Mouse (Mus musculus) megakaryocyte progenitor cell, adult 5-6 weeks (primary cell): ENCODE results near the gene Pcsk7. TPM values are rescaled to one million over a fixed set of nuclear protein-coding genes. Genes with fewer than 3 reads are reported as not detected.

Experiments
- ATAC-seq: replicated peaks from 2 replicates; pipeline ENCODE4 v1.8.0; 2016; ENCODE audit warnings: mild to moderate bottlenecking, moderate TSS enrichment, inconsistent platforms; ENCODE audit not compliant: poor library complexity
- total RNA-seq, 2 experiments: library from RNA; stranded (forward) in 1 of 2; stranded (reverse) in 1 of 2; fragments of 157-497, 149-512 nt in 1 of 2; fragments of 200-1000 nt in 1 of 2; gene quantifications; 2 replicates each; pipeline versions ENCODE4 v1.2.3 to v1.2.4; 2015 to 2017

The Pcsk7 gene
- total RNA-seq (2015): 8.5 and 9.6 TPM in 2 replicates
- 11.2 and 14.4 TPM in 2 replicates for total RNA-seq (2017)

DNA sequence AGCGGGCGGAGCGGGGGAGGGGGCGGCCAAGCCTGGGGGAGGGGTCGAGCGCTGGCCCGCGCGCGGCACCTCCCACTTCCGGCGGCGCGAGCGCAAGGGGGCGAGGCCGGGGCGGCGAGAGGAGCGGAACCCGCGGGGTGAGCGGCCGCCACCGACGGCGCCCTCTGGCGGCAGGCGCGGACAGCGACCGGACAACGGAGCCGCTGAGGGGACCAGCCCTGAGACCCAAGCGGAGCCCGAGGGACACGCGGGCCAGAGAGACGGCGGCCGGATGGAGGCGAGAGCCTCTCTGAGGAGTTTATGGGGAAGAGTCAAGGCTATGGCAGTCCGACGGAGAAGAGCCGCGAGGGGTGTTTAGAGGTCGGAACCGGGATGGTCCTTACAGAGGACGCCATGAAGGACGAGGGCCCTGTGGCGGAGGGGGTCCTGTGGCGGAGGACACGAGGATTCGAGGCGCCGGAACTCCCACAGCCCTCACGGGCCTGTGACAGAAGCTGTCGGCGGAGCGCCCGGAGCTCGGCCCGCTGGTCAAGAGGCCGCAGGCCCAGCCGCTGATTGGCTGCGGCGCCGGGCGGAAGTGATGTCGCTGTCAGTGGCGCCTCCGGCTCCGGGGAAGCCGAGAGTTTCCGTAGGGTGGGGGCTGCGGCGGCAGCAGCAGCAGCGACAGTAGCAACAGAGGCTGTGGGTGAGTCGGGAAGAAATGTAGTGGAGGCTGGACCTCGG lies at the start of gene Pcsk7, which contains the start of gene Rnf214:
Gene Pcsk7, plus strand, starts transcription at position 143 of the 723 bp plus-strand sequence.
Gene Rnf214, minus strand, starts transcription at position 557 of the 723 bp plus-strand sequence.
- peak; percentile 89 for ATAC-seq

DNA sequence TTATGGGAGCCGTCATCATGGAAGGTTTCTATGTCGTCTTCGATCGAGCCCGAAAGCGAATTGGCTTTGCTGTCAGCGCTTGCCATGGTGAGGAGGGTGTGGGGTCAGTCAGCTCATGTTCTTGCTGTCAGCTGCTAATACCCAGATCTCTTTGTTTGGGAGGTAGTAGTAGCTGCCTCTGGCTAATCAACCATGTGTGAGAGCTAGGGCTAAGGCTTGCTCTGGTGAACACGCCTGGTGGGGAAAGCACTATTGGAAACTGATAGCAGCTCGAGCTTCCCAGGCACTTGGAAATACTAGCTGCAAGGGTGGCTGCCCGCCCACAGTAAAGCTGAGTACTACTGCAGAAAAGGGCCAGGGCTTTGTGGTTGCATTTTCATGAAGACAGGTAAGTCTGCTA lies 46.9 kb upstream of the Pcsk7 start:
- ATAC-seq: no peak

DNA sequence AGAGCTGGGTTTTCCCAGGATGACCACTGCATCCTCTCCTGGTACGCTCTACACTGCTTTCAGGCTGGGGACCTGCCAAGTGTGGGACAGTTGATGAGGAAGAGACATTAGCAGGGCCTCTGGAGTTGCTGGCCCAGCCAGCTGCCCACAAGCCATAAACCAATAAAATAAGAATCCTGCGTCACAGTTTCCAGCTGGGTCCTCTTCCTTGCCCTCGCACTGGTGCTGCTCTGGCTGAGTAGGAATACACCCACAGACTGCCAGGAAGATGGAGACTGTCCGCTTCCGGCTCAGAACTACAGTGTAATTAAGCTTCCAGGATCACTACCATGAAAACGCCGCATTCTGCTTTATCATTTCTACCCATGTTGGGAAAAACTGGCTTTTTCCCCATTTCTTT lies 44.5 kb upstream of the Pcsk7 start:
- ATAC-seq: no peak

DNA sequence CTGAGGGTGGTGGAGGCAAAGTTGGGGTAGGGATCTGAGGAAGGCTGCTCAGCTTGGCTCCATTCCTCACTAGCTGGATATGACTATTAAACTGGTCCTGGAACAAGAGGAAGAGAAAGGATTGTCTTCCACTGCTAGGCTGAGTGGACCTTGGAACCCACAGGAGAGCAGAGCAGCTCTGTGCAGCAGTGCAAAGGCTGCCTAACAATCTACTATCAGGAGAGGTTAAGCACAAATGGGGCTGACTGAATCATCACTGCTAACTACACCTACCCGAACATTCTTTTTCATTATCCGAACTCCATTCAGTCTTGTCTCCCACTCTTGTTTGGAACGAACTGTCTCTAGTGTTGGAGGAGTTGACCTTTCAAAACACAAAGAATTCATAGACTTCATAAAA lies 37.1 kb upstream of the Pcsk7 start:
- ATAC-seq: no peak

DNA sequence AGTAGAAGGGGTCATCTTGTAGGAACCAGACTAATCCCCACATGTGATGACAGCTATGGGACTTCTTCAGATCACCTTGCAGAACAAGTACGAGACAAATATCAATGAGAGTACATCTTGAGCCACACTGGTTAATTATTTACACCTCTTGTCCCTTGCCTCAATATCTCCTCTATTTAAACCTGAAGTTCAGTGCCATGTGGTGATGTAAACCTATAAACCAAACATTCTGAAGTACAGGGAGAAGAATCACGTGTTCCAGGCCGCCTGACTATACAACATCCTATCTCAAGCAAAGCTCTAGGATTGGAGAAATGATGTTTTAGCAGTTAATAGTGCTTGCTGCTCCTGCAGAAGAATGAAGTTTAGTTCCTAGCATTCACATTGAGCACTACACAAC lies 36.0 kb upstream of the Pcsk7 start:
- ATAC-seq: no peak

DNA sequence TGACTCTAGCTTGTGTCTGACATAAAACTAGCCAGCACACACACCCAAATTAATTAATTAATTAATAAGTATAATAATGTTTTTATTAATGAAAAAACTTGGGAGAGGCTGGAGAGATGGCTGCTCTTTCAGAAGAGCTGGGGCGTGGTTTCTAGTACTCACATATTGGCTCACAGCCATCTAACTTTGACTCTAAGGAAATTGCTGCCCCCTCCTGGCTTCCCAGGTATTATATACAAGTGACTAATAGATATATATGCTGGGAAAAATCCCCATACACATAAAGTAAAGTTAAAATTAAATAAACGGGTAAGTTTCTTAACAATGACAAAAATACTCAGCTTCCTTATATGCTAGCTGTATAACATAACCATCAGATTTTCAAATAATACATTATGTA lies 28.4 kb upstream of the Pcsk7 start:
- ATAC-seq: peak; percentile 61

DNA sequence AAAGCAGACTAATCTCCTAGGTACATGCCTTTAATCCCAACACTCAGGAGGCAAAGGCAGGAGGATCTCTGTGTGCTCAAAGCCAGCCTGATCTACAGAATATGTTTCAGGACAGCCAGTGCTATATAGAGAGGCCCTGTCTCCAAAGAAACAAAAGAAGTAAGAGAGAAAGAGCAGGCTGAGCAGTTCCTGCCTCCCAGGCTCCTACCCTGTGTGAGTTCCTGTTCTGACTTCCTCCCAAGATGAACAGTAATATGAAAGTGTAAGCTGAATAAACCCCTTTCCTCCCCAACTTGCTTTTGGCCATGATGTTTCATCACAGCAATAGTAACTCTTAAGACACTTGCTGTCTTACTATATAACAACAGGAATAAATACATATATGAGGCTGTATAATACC lies 12.6 kb upstream of the Pcsk7 start:
- peak; percentile 44; the same call in 1 of the 2 replicates for ATAC-seq

DNA sequence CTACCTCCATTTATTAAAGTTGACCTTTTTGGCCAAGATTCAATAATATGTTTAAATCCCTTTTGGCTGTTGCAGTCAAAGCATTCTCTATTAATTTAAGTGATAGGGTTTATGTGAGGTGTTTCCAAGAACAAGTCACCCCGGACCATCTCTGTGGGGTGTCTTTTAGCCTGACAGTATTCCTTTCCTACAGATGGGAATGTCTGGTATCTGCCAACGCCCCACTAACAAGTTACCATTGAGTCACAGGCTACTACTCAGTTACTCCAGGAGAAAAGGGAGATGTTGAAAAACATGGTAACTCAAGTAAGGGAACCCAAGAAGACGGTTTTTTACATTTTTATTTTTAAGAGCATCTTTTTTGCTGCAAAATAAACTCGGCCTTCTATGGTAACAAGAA lies 1.1 kb upstream of the Pcsk7 start:
- ATAC-seq: no peak

DNA sequence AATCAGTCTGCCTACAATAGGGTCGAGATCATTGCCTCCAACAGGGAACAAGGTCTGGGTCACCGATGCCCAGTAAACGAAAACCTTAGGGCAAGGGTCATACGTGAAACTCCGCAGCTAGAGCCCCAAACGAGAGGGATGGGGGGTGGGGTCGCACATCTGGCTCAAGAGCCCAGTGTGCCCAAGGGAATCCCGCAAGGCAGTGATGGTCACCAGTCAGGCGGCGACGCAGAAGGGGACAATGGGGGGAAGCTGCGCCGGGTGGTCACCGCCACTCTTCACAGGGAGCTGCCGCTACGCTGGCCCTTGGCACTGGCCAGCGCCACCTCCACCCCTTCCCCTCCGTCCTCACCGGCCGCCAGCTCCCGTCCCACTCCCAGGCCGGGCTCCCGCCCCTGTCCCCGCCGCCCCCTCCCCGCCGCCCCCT lies 473 bp upstream of the Pcsk7 start:
- ATAC-seq: no peak

DNA sequence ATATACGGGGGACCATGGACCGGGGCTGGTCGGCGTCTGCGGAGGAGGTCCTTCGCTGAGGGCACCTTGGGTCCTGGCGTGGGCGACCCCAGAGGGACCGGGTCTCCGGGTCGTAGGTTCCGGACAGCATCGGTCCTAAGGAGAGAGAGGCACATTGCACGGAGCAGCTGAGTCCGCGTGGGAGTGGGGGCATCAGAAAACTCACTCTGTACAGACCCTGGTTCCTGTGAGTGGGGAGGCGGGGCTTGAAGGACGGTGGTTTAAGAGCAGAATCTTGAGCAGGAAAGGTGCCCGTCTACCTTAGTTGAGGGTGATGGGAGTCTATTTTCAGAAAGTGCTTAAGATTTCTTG lies 756 bp downstream of the Pcsk7 start:
- ATAC-seq: 0 out of 2 replicates have a peak, but pooled peaks have one; percentile 19

DNA sequence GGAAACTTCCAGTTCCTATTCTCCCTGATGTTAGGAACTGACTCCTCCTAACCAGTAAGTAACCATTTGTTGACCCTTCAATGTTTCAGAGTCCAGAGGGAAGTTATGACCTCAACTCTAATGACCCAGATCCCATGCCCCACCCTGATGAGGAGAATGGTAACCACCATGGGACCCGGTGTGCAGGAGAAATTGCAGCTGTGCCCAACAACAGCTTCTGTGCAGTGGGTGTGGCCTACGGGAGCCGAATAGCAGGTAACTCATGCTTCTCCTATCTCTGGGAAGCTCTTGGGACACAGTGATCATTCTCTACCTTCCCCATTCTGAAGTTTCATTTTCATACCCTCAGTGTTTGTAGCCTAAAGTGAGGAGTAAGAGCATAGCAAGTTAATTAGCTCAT lies 4.7 kb downstream of the Pcsk7 start:
- no peak for ATAC-seq

DNA sequence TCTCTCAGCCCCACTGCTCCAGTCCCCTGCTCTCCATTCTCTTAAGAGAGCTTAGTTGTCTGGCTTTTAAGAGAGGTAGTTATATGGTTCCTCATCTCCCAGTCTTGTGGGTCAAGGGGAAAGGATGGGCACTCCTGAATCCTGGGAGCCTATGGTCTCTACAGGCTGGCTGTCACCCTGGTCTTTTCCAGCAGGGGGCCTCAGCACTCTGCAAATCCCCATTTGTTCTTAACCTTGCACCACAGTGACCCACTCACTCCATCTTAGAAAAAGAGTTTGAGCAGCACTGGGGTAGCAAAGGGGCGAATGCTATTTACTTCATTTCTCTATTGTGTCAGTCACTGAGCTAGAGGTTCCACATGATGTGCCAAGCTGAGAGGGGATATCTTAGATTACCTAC lies 5.4 kb downstream of the Pcsk7 start:
- peak; percentile 78 for ATAC-seq

DNA sequence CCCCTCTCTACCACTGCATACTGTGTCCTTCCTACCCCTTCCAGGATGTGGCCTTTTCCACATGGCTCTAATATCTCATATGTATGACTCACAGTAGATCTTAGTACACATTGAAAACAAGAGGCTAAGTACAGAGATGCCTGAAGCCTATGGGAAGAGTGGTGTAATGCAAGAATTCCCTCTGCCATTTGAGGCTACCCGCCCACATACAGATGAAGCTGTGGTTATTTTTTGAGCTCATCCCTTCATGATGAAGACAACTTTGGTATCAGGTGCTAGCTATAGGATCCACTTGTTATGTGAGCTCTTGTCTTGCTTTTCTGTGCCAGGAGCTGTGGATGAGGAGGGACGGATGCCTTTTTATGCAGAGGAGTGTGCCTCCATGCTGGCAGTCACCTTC lies 9.4 kb downstream of the Pcsk7 start:
- no peak for ATAC-seq

DNA sequence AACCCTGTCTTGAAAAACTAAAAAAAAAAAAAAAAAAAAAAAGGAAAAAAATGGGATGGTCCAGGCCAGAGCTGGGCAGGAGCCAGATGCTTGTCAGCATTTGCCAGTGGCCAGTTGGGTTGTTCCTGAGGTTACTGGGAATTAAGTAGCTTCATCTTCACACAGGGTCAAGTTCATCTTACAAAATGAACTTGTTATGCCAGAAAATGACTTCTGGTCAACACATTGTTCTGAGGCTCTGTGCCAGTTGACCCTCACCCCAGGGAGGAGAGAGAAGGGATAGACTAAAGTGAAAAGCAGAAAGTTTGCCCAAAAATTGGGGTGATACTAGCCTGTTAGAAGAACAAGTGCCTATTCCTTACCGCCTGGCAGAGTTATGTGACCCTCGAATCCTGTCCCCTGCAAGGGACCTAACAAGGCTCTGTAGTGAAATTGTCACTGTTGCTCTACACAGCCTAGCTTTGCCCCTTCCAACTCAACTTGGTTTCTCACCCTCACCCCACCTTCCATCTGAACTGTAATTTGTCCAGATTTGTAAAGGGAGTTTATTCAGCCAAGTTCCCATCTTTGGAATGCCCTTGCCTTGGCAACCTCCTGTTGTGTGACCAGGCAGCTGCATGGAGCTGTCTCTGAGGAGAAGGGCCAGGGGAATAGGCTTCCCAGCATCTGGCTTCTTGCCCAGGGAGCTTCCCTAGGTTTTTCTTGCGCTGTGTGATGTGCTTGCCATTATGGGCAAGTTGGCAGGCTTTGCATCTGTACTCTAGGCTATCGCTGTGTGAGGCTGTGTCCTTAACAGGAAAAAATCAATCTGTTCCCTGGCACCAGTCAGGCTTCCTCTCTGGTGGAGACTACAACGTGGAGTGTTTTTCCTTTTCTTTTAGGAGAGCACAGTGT lies 11.0 kb downstream of the Pcsk7 start:
- no peak for ATAC-seq

DNA sequence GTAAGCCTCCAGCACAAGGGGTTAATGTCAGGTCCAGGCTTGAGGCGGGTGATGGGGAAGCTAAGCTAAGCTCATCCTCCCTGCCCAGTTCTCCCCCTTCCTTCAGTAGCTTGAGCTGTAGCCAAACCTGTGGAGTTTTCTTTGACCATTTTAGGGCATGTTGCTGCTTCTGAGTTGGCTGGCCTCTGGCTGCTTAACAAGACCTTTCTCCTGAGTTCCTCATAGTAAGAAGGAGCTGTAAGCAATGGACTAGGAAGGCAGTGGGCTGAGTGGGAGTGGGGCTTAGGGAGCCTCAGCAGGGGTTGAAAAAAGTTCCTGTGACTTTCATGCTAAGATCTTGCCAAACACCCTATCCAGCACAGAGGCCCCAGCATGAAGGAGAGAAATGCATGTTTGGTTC lies 13.6 kb downstream of the Pcsk7 start:
- ATAC-seq: no peak

DNA sequence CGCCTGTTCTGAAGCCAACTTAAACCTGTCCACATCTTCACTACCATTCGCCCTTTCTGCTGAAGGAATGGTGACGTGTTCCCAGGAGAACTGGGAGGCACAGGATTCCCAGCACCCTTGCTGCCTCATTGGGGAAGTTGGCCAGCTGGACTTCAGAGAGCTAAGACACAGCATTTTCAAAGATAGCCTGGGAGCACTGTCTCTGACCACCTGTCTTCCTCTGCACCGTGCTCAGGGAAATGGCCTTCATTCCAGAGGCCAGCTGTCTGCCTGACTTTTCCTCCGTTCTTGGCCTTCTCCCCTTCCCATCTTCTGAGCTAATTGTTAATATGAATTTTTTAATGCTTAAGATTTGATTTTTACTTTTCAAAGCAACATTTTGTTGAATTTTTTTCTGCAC lies 23.0 kb downstream of the Pcsk7 start:
- no peak for ATAC-seq

DNA sequence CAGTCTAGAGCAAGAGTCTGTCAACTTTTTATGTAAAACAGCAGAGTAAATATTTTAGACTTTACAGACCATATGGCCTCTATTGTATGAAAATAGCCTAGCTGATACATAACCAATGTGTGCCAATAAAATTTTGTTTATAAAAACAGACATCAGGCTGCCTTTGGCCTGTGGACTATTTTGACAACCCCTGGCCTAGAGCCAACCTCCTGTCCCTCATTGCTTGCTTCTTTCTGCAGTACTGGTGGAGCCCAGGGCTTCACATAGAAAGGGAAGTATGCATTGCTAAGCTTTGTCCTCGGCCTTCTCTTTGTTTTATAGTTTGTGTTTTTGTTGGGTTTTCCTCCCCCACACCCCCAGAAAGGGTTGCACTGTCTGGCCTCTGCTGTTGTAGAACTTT lies 25.7 kb downstream of the Pcsk7 start:
- no peak for ATAC-seq

DNA sequence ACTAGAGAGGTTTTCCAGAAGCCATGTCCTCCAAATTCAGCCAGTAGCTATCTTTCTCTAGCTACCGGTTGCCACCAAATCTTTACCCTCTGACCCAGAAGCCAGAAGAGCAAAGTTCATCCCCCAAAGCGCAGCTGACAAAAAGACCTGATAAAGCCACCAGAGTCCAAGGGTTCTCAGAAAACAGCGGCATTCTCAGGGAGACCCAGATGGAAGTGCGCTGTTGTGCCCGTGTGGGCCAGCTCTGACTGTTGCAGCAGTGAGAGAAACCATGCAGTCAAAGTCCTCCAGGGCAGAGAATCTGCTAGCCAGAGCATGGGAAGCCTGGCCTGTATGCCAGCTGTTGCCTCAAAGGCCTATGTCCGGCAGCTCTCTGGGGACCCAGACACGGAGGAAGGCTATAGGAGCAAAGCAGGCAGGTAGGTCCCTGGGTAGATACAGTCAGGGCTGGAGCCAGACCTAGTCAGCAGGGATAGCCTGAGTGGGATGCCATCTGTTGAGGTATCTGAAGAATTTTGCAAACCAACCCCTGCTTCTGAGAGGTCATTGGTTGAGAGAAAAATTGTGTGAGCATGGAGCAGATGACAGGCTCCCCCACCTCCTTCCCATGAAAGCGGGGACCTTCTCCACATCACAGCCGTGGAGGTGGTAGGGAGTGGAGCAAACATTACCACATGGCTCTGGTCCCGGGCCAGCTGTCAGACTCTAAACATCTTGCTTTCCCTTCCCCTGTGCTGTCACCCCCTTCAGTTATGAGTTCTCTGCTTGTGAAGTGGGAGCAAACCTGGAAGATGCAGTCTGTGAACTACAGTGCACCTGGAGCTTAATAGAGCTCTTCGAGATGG lies 26.5 kb downstream of the Pcsk7 start:
- no peak for ATAC-seq

DNA sequence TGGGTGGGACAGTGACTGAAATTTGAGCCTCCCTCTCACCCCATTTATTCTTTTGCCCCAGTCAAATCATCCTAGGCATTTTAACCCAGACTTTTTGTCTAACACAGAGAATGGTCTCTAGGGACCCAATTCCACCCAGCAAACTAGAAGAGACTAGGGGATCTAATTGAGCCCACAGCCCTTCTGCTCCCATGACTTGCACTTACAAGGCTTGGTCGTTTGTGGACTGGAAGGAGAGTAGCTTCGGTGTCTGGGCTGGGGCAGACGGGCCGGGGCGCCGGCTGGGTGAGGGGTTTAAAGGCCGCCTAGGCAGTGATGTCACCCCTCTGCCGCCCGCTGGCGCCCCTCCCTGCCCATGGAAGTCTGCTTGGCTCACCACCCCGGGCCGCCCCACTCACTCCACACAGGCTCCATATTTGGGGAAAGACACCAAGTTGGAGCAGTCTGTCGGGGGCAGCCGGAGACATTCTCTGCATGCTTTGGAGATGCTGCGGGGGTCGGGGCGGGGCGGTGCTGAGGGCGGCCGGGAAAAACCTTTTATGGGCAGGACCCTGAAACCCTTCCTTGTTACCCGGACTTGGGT lies 29.4 kb downstream of the Pcsk7 start, which contains the start of gene Tagln:
Gene Tagln, minus strand, starts transcription at position 431 of the 583 bp plus-strand sequence.
- ATAC-seq: no peak

DNA sequence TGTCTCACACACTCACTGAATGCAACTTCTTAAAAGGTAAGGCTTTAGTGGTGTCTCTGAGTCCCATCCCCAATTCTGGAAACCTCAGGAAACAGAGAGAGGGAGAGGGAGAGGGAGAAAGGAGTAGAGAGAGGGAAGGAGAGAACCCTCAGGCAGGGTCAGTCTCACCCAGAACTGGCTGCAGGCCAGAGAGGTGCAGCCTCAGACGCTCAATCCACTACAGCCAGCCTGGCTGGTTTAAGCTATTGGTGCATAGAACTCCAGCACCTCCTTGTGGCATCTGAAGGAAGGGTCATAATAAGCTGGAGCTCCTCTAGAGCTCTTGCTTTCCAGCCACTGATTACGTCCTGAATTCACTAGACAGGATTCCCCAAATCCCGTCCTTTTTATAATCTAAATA lies 30.6 kb downstream of the Pcsk7 start:
- ATAC-seq: peak; percentile 86

DNA sequence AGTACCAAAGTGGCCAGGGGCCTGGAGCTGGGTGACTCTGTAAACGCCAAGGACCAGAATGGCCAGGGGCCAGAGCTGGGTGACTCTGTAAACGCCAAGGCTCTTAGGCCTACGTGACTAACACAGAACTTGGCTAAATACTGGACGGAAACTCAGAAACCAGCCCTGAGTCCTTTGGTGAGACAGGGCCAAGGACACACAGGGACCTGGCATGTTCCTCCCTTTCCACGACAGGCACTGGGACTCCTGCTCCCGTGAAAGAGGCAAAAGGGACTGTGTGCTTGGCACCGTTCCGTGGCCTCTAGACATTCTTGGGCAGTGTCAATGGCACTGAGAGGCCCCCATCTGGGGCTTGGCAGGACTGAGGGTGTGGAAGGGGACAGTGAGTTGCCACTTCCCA lies 31.8 kb downstream of the Pcsk7 start:
- no peak for ATAC-seq
